12 mouse cellular contexts compared by ENCODE assay signal in the genomic region with DNA sequence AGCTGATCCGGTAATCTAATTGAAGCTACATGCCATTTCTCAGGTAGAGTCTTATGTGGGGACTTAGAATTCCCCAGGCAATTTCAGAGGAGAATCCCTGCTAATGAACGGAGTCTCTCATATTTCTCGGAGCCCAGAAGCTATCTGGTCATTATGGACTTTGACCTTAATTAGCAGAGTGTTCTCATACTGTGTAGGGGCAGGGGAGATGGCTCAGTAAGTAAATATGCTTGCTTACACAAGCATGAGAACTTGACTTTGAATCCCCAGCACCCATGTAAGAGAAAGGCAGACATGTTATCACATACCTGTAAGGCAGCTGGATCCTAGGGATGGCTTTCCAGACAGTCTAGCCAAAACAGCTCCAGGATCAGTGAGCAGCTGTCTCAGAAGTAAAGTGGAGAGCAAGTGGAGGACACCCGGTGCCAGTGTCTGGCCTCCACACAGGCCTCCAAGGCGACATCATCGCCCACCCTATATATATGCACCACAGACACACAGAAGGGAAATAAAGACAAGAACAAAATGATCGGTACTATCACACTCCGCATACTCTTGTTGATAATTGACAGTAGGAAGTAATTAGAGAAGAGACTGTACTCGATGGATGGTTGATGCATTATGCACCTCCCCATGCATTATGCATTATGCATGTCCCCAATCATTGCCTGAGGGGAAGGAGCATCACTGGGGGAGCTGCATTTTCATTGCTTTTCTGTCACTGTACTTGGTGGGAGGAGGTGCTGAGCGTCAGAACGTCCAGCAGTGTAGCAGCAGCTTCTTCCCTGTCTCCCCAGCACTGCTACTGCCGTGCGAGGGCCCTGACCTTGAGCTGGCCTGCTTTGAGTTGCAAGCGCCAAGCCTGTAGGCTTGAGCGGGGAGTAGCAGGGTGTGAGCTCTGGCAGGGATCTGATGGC. TPM values are rescaled to one million over a fixed set of nuclear protein-coding genes. Genes with fewer than 3 reads are reported as not detected.
DNase-seq lines count a peak whose midpoint lies in the region; ATAC-seq and TF ChIP-seq lines count a peak whose summit lies in the region.
"Had no signal": no experiment of that assay in that cellular context is flagged by ENCODE, and none has a peak within 500 bp of the region (broad histone marks: within the 10 kb centered on the region; RNA-seq: fewer than 3 reads in every experiment).

No protein-coding gene starts in this region.

- no peak for TF ChIP-seq POLR2A in brain, embryonic 14.5 days (IDR thresholded peaks at IDR 0.05; ENCODE audit: borderline replicate concordance, extremely low read depth, insufficient read depth, insufficient read length, poor library complexity, severe bottlenecking)

- no peaks in the 10 kb centered on the region for H3K27me3 ChIP-seq in hindbrain, embryonic 13.5 days
- no peaks in the 10 kb centered on the region for H3K27me3 ChIP-seq in neural tube, embryonic 14.5 days (ENCODE audit: control insufficient read depth, insufficient read depth, low read length)
- H3K27me3 ChIP-seq: kidney, embryonic 15.5 days; liver, embryonic 13.5 days had no signal

- H3K36me3 ChIP-seq in hindbrain, embryonic 13.5 days: peaks cover 76% of the 10 kb centered on the region
- peaks cover 44% of the 10 kb centered on the region for H3K36me3 ChIP-seq in neural tube, embryonic 14.5 days (ENCODE audit: control insufficient read depth, insufficient read depth, low read length)

- H3K4me1 ChIP-seq in hindbrain, embryonic 13.5 days (replicated peaks): peaks cover 18% of the 10 kb centered on the region
- peaks cover 5% of the 10 kb centered on the region; the same call in 1 of the 2 replicates for H3K4me1 ChIP-seq in neural tube, embryonic 14.5 days (ENCODE audit: control insufficient read depth, insufficient read depth, low read length)
- H3K4me1 ChIP-seq: kidney, embryonic 15.5 days; liver, embryonic 13.5 days had no signal

- no peak for TF ChIP-seq CTCF in brain, embryonic 14.5 days (IDR thresholded peaks at IDR 0.05; ENCODE audit: borderline replicate concordance, extremely low read depth, insufficient read depth, insufficient read length)

- H3K9ac ChIP-seq in hindbrain, embryonic 13.5 days: peak overlapping the region; percentile 53; the same call in 1 of the 2 replicates
- H3K9ac ChIP-seq in neural tube, embryonic 14.5 days (replicated peaks; ENCODE audit: low read depth, low read length): no peak overlapping the region
- H3K9ac ChIP-seq: kidney, embryonic 15.5 days; liver, embryonic 13.5 days had no signal

- peak; percentile 32 for DNase-seq in lung, postnatal 10 days
- no peak for DNase-seq in lung, postnatal 25 days (ENCODE audit: low spot score)
- peak; percentile 69 for DNase-seq in brain, embryonic 14.5 days (ENCODE audit: low read depth)
- no peak for DNase-seq in lung, adult 18-20 months
- DNase-seq in right cerebral cortex, adult 2 months (ENCODE audit: low spot score in 2 of 2): no peak
- DNase-seq: gastrocnemius, postnatal 25 days; liver, embryonic 13.5 days; thymus, postnatal 14 days had no signal

- peak; percentile 85 for ATAC-seq in hindbrain, embryonic 13.5 days (ENCODE audit: low FRiP score)
- peak; percentile 74; the same call in 1 of the 2 replicates for ATAC-seq in neural tube, embryonic 14.5 days (ENCODE audit: low read depth)

- H3K27ac ChIP-seq in hindbrain, embryonic 13.5 days: peak overlapping the region; percentile 87
- H3K27ac ChIP-seq in neural tube, embryonic 14.5 days (ENCODE audit: low read depth, low read length): peak overlapping the region; percentile 67
- H3K27ac ChIP-seq: kidney, embryonic 15.5 days; liver, embryonic 13.5 days had no signal

- no peak overlapping the region for H3K4me3 ChIP-seq in hindbrain, embryonic 13.5 days
- H3K4me3 ChIP-seq in neural tube, embryonic 14.5 days (ENCODE audit: low read depth, low read length): no peak overlapping the region
- H3K4me3 ChIP-seq: kidney, embryonic 15.5 days; liver, embryonic 13.5 days had no signal

- no peaks in the 10 kb centered on the region for H3K9me3 ChIP-seq in hindbrain, embryonic 13.5 days
- no peaks in the 10 kb centered on the region for H3K9me3 ChIP-seq in neural tube, embryonic 14.5 days (ENCODE audit: control insufficient read depth, low read length)
- H3K9me3 ChIP-seq: kidney, embryonic 15.5 days; liver, embryonic 13.5 days had no signal

- H3K4me2 ChIP-seq in hindbrain, embryonic 13.5 days: no peak overlapping the region
- H3K4me2 ChIP-seq in neural tube, embryonic 14.5 days (ENCODE audit: low read depth, low read length): no peak overlapping the region
- H3K4me2 ChIP-seq: kidney, embryonic 15.5 days; liver, embryonic 13.5 days had no signal

- WGBS in hindbrain, embryonic 13.5 days: 64% methylated on average over 15 of the region's 15 CpGs
- 58% methylated on average over 15 of the region's 15 CpGs for WGBS in neural tube, embryonic 14.5 days

RNA-seq across cellular contexts. Expression of a gene that starts 18.1 kb away (rescaled TPM):
- not detected in 2 replicates for polyA plus RNA-seq in brain, embryonic 14.5 days (2012; rRNA removed)
- polyA plus RNA-seq in hindbrain, embryonic 13.5 days (2015; fragmentation: Nextera tagmentation; extraction: Ambion mirVana): not detected in 2 replicates
- polyA plus RNA-seq in neural tube, embryonic 14.5 days (2014; fragmentation: Nextera tagmentation; extraction: Ambion mirVana): not detected in 2 replicates
- polyA plus RNA-seq: heart, embryonic 16.5 days; kidney, embryonic 15.5 days; liver, embryonic 13.5 days had no signal

RNA-seq across cellular contexts. Expression of a gene that starts 58.9 kb away (rescaled TPM):
- 0.74 and 1.3 TPM in 2 replicates for polyA plus RNA-seq in brain, embryonic 14.5 days (2012; rRNA removed)
- polyA plus RNA-seq in hindbrain, embryonic 13.5 days (2015; fragmentation: Nextera tagmentation; extraction: Ambion mirVana): 0.32 and 0.70 TPM in 2 replicates
- 0.21 and 0.99 TPM in 2 replicates for polyA plus RNA-seq in neural tube, embryonic 14.5 days (2014; fragmentation: Nextera tagmentation; extraction: Ambion mirVana)
- polyA plus RNA-seq: heart, embryonic 16.5 days; liver, embryonic 13.5 days had no signal

RNA-seq across cellular contexts. Expression of a gene that starts 59.4 kb away (rescaled TPM):
- polyA plus RNA-seq in brain, embryonic 14.5 days (2012; rRNA removed): 39.4 and 46.2 TPM in 2 replicates
- polyA plus RNA-seq in hindbrain, embryonic 13.5 days (2015; fragmentation: Nextera tagmentation; extraction: Ambion mirVana): 43.9 and 44.6 TPM in 2 replicates
- 31.7 and 36.3 TPM in 2 replicates for polyA plus RNA-seq in neural tube, embryonic 14.5 days (2014; fragmentation: Nextera tagmentation; extraction: Ambion mirVana)

Comparison
In these comparisons a context has a peak if more than half of its experiments do, and no peak if none do; other contexts are left out.
1. DNase-seq: peak in lung, postnatal 10 days (single experiment) and brain, embryonic 14.5 days (single experiment); none in lung, postnatal 25 days (single experiment), lung, adult 18-20 months (0 of 2) and right cerebral cortex, adult 2 months (0 of 2).